Mouse (Mus musculus): Measurements from ENCODE around the gene Xaf1.

Gene Xaf1

GRCm38 (mm10) chr11:72301334-72301733 lies at the start of gene Xaf1:
Gene Xaf1 (plus strand): TSS chr11:72301629.
- DNase-seq, result peak; percentile 73

DNA sequence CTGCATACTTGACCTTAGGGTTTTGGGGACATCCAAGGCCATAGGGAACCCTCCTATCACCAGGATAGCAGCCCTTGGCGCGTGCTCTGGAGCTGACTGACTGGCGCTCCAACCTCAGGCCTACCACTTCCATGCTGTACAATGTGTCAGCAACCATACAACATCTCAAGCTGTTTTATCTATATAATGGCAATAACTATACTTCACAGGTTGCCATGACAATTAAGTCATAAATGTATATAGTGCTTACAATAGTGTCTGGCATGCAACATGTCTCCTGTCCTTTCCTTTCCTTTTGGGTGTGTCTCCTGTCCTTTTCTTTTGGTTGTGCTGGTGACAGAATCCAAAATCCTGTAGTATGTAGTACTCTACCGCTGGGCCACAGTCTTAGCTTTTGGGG lies 45.8 kb upstream of the Xaf1 start:
- no peak for DNase-seq

DNA sequence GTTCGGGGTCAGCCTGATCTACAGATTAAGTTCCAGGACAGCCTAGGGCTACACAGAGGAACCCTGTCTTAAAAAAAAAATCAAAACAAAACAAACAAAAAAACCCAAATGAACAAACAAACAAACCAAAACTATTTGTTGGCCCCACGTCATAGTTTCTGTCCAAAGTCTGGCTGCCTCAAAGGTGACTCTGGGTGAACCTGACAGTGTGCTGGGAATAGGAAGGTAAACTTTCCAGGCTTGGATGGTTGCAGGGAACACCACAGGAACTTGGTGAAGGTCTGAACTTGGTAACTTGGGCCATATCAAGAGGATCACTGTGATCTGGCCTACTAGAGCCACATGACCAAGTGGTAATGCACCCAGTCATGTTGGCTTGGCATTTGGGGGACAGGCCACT lies 45.0 kb upstream of the Xaf1 start:
- DNase-seq, result no peak

DNA sequence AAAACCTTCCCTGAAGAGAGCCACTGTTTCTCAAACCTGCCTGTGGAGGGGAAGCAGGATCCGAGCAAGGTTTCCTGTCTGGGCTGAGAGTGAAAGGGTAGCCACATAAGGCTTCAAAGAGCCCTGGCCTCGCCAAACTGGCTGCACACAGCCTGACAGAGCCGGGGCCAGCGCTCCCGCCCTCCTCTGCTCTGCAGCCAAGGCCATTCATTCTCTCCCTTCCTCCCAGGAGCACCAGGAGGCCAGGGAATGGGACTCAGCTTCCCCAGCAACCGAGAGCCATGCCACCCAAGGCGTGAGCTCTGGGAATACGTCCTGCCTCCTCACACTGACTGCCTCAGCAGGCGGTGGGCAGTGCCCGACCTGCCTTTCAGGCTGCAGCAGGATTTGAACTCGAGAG lies 35.9 kb upstream of the Xaf1 start:
- DNase-seq, result no peak

DNA sequence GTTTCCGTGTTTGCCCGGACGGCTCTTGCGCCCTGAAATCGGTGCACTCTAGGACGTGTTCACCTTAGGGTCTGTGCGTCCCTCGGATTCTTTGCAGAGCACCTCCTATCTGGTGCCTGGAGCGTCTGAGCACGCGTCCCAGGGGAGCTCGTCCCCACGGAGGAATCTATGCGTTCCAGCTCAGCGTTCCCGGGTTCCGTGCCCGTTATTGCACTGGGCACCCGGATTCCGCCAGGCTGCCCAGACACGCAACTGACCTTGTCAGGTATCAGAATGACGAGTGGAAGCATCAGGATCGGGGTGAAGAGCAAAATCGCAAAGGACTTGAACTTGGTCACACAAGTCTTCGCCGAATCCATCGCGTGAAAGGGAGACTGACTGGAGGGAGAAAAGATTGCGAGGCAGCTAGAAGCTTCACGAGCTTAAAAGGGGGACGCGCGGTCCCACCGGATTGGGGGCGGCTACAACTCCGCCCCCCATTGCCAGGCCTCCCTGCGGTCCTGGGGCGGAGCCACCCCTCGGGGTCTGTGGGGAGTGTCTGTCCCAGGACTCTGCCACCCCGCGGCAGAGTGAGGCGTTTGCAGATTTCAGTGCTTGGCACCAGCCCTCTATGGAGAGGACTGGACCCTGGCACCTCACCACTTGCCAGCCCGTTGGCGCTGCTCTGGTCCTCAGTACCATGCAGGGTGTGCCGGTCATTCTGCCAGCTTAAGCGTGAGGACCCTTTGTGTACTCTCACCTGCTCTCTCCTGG lies 35.0 kb upstream of the Xaf1 start:
- peak; percentile 44 for DNase-seq

- no peak for DNase-seq
Observed at GRCm38 (mm10) chr11:72266960-72267560, 34.4 kb upstream of the Xaf1 start, which contains the start of gene Slc13a5. Gene Slc13a5 (minus strand): TSS chr11:72267222.

GRCm38 (mm10) chr11:72271761-72272160 lies 29.7 kb upstream of the Xaf1 start:
- no peak for DNase-seq

DNA sequence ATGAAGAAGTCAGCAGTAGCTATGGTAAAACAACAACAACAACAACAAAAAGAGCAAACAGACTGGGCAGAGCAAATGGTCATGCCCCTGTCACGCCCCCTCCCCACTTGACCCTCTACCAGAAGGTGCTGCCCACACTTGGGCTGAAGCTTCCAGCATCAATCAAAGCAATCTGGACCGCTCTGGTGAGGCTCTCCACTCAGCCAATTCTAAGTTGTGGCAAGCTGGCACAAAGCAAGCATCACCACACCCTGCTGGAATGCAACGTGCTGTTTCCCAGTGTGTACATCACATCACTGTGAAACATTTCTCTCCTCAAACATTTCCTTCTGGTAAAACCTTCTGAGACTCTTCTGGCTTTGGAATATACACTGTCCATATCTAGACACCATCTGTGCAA lies 28.1 kb upstream of the Xaf1 start:
- no peak for DNase-seq

GRCm38 (mm10) chr11:72281143-72281851 lies 20.1 kb upstream of the Xaf1 start:
- DNase-seq, result no peak

DNA sequence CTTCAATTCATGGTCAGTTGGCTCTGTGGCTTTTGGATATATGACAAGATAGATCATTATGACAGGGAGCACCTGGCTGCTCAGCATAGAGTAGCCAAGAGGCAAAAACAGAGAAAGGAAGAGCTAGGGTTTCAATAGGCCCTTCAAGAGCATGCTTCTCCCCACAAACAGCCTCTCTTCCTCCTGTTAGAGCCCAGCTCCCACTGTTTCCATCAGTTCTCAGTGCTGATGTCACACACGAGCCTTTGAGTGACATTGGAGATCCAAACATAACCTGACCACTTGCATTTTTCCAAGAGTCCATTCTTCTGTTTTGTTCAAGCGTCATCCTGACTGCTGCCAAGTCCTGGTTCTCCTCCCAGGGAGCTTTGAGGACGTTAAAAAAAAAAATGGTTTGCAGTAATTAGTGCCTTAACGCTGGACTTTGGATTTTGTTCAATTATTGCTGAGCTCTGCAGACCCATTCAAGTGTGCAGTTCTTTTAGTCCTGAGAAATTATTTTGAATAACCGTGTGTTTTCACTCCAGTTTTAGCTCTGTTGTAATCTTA lies 19.5 kb upstream of the Xaf1 start:
- DNase-seq, result no peak

DNA sequence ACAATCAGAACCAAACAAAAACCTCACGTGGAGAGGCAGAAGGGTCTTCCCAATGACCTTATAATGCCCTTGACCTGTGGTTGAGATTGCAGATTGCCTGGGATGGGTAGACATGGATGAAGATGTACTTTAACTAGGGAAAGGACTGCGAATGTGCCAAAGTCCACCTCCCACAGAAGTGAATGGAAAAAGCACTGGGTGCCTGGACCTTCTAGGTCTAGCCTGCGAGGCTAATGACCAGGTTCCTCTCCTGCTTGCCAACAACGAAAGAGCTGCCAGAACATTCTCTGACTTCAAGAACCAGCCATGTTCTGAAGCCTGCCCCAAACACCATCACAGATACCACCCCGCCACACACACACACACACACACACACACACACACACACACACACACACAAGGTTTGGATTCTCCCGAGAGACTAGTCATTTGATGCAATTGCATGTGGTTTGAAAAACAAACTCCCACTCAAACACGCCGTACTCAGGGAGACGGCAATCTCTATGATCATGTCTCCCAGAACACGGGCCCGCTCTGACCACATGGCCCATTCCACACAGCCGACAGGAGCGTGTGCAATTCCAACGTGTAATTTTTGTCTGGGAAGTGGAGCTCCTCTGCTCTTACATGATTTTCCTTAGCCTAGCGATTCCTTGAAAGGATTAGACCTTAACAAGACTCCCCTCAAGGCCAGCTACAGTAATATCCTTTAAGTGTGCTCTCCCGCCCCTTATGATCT lies 17.8 kb upstream of the Xaf1 start:
- no peak for DNase-seq

- no peak for DNase-seq
Observed at GRCm38 (mm10) chr11:72284532-72285182, 16.8 kb upstream of the Xaf1 start.

GRCm38 (mm10) chr11:72285971-72286480 lies 15.4 kb upstream of the Xaf1 start:
- no peak for DNase-seq

DNA sequence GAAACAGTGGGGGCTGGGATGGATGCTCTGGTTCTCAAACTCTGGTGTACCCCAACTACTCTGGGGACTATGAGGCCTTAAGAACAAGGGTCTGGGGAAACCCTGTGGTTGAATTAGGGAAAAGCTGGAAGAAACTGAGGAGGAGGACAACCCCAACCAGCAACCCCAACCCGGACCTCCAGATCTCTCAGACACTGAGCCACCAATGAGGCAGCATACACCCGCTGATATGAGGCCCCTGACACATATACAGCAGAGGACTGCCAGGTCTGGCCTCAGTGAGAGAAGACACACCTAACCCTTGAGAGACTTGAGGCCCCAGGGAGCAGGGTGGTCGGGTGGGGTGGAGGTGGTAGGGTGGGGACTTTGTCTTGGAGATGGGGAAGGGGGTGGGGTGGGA lies 14.8 kb upstream of the Xaf1 start:
- no peak for DNase-seq

GRCm38 (mm10) chr11:72287126-72287525 lies 14.3 kb upstream of the Xaf1 start:
- DNase-seq, result no peak

DNA sequence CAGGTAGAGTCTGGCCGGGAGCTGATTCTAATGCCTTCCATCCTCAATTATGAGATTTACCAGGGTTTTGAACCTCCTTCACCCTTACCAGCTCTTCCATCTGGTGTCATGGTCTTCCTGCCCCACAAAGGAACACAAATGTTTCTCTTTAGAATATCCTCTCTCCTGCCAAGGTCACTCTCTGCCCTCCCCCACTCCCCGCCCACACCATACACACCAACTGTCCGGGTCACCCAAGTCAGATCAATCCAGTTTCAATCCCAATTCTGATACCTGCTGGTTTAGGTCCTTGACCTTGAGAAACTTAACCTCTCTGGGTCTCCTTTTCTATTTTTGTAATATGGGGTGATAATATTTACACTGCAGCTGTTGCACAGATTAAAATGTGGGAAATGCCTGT lies 13.9 kb upstream of the Xaf1 start:
- no peak for DNase-seq

DNA sequence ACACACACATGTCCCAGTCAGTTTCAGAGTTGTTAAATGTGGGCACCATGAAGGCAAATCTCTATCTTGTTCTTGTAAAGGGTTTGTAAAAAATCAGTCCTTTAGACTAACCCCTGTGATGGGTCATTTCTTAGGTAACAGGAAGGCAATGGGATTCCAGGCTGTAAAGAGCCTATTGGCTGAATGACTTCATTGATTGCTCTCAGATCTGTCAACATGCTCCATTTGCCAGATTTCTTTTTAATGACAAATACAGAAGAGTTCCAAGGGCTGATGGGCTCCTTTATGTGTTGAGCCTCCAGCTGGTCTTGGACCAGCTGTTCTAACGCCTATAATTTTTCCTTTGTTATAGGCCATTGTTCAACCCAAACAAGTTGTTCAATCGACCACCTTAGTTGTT lies 8.3 kb upstream of the Xaf1 start:
- DNase-seq, result no peak

GRCm38 (mm10) chr11:72302230-72302629 lies 801 bp downstream of the Xaf1 start:
- DNase-seq, result peak; percentile 55

DNA sequence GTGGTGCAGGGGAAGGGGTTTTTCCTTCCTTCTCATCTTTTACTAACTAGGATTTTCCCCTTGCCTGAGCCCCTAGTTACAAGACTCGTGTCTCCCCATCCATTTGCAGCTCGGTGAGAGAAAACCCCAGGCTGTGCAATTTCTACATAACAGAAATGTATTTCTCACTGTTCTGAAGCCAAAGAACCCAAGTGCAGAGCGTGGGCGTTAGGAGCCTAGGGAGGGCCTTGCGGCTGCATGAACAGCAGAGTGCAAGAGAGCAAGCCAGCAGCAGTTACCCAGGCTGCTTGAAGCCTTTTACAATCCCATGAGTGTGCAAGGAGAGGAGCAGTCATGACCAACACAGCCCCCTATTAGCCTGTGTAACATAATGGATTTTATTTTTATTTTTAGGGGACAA lies 6.0 kb downstream of the Xaf1 start:
- DNase-seq, result no peak

GRCm38 (mm10) chr11:72308982-72309381 lies 7.6 kb downstream of the Xaf1 start:
- no peak for DNase-seq

DNA sequence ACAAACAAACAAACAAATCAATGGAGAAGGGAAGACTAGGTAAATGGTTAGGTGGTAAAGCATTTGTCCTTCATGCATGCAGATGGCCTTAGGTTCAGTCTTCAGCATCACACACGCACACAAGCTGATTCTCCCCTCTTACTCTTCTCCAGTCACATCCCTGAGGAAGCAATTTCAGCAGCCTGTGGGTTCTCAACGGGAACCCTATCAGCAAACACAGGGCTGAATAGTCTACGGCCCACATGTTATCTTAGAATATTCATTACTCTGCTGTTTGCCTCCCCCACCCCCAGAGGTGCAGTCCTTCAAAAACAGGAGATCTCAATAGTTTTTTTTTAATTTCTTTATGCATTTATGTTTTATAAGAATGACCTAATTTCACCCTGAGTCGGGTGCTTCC lies 9.1 kb downstream of the Xaf1 start:
- DNase-seq, result no peak

- no peak for DNase-seq
Observed at GRCm38 (mm10) chr11:72311355-72312001, 10.0 kb downstream of the Xaf1 start.

All from lung, postnatal 14 days (tissue).